Mouse (Mus musculus) right cerebral cortex, postnatal 25 days (tissue): ENCODE data around the gene Lingo3.
A peak's percentile ranks its signal among the peaks of the same experiment; 100 is the strongest.

Source experiments
- DNase-seq: peaks from one replicate; pipeline ENCODE4 v3.0.0; 2022

Gene Lingo3

DNA sequence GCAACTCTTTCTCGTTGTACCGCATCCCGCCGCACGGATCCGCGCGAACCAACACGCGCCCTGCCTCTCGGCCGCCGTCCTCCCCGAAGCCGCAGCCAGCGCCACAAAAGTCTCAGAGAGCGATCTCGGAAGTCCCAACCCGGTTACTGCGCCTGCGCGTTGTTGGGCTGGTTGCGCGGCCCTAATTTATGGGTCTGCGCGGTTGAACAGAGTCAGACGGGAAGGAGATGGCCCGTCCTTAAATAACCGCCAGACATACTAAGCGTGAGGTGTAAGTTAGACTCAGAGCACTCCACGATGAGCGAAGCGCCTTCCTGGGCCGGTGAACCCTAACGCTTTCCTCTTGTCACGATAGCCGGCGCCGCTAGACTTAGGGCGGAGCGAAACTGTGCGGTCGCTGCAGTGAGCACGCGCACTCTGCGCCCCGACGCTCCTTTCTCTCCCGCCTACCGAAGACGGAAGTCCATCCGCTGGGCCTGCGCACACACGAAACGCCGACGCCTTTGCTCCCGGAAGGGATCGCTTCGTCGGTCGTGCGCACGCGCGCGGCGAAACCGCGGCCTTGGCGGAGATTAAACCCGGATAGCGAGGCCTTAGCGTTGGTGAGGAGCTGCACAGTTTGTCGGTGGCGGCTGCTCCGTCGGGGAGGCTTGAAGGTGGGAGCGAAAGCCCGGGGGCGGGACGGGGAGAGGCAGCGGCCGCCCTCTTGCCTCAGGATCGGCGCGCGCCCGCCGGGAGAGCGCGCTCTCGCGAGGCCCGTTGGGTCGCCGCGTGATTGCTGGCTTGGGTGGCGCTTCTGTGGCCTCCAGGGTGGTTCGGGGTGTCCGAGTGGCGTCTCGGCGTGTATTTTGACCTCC is 45.5 kb downstream of the Lingo3 start, which contains the start of the genes Sf3a2 and Plekhj1:
TSS of gene Sf3a2 (plus strand) at position 49 of the 857 bp plus-strand sequence.
TSS of gene Plekhj1 (minus strand) at position 477 of the 857 bp plus-strand sequence.
- peak; percentile 95 for DNase-seq

DNA sequence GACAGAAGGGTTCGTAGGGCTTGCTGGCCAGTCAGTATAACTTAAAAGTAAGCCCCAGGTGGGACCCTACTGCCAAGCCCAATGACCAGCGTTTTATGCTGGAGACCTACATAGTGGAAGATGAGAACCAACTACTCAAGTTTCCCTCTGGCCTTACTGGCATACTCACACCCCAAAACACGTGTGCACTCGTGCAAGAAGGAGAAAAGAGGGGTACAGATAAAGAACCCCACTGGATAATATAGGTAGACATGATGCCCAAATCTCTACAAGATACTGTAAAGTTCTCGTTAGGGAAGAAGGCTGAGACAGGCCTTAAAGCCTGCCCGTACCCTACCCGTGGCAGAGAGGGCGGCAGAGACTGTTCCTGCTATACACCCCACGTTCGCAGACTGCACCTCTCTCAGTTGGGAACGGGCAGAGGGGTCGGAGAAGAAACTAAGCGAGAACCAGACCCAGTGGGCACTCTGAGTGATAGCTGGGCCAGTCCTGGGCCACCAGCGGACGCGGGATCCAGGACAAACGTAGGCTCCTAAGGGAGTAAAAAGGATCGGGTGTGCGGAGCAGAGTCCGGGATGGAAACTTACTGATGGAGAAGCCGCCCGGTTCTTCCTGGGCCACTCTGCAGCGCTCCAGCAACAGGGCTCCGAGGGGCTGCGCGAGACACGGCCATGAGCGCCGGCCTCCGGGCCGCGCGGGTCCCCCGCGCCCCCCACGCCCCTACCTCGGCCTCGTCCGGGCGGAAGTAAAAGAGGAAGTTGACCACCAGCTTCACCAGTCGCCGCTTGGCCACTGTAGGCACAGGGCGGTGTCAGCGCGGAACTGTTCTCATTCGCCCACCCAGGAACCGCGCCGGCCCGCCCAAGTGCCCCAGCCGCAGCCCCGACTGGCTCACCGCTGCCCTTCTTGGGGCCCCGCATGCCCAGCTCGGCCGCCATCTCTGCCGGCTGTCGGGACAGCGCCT is 46.4 kb downstream of the Lingo3 start:
- no peak for DNase-seq

DNA sequence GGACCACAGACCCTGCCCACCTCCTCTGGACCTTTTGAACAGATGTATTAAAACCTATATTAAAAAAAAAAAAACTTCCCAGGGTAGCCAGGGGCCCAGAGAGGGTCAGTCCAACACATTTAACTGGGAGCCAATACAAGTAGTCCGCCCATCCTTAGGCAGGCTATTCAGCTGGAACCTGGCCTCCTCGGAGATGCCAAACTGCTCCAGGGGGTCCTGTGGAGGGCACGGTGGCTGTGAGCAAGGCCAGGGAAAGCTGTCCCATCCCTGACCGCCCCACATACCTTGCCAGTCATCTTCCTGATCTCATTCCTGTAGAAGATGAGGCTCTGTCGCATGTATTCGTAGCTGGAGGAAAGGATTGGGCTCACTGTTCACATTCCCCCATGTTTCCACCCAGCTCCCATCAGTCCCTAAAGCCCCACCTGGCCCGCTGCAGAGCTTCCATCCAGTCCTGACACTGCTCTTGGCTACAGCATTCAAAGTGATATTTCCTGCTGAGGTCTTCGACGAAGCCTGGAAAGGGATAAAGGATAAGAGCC is 47.5 kb downstream of the Lingo3 start:
- no peak for DNase-seq

DNA sequence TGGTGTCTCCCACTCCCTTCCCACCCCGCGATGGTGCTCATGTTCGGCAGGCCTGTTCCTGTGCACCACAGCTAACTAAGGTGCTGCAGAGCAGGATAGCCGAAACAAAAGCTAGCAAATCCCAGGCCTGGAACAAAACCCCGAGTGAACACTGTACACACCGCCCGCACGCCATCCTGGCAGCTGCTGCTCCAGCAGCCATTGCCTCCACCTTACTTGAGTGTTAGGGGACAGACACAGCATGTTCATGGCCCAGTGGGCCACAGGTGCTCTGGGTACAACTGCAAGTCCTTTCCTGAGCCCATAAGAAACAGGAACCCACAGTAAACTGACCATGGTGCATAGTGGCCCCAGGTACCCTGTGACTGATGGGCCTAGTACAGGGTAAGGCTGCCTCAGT is 49.1 kb downstream of the Lingo3 start:
- DNase-seq, result no peak

DNA sequence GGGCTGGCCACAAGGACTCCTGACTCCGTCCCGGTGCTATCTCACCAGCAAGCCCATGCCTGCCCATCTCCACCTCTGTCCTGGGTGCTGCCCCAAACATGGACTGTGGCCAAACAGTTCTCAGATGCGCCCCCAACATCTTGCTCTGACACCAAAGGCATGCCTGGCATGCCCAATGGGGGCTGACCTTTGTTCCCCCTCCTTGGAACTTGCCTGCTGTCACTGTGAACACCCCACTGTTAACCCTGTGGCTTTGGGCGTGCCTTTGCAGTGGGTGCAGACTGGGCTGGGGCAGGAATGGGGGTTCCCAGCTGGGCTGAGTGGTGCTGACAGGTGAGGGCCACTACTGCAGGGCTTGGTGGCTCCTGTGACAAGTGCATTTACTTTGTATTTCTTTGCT is 50.0 kb downstream of the Lingo3 start:
- no peak for DNase-seq

DNA sequence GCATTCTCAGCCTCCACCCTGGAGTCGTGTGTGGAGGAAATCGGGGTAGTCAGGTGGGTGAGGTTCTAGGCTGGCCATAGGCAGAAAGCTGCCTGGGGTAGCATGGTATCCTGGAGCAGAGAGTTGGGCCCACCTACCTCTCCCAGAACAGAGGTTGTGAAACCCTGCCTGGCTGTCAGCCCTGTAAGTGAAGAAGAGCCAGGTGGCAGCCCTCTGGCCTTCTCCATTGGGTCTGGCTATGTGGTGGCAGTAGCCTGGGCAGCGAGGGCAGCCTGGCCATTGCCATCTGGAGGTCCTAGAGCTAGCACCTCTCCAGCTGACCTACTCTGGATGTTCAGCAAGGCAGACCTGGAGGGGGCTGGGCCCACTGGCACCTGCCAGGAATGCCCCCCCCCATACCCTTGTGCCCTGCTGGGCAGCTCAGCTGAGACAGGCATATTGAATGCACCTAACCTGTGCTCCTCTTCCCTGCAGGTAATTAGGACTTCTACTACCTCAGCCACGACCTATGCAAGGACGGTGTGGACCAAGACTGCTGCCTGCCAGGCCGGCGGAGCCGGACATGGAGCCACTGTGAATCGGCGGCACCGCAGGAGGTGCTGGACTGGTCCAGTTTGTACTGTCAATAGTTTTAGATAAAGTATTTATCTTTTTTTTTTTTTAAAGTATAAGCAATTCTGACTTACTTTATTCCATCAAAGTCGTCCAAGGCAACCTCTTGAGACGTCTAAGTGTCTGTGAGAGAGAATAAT is 50.6 kb downstream of the Lingo3 start:
- no peak for DNase-seq

DNA sequence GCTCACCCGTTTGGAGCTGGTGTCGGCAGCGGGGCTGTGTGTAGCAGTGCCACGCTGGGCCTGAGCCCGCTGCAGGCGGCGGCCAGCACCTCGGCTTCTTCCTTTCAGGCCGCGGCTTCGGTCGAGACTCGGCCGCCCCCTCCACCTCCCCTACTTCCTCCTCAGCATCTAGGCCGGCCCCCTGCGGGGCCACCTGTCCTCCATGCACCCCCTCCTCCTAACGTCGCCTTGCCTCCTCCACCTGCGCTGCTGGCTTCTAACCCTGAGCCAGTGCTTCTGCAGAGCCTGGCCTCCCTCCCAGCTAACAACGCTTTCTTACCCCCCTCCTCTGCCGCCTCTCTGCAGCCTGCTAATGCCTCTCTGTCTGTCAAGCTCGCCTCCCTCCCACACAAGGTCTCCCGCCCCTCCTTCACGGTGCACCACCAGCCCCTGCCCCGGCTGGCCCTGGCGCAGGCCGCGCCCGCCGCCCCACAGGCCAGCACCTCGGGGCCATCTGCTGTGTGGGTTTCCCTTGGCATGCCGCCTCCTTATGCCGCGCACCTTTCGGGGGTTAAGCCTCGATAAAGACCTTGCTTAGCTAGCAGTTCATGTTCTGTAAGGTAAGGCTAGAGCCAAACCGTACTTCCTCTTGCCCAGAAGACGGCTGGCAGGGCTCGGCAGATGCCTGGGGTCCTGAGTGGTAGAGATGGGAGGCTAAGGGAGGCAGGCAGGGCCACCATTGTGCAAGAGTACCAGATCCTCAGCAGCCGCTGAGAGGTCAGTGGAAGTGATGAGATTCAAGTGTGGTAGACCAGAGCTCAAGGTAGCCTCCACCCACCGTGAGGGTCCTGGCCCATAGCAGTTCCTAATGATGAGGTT is 51.4 kb downstream of the Lingo3 start:
- DNase-seq, result no peak

DNA sequence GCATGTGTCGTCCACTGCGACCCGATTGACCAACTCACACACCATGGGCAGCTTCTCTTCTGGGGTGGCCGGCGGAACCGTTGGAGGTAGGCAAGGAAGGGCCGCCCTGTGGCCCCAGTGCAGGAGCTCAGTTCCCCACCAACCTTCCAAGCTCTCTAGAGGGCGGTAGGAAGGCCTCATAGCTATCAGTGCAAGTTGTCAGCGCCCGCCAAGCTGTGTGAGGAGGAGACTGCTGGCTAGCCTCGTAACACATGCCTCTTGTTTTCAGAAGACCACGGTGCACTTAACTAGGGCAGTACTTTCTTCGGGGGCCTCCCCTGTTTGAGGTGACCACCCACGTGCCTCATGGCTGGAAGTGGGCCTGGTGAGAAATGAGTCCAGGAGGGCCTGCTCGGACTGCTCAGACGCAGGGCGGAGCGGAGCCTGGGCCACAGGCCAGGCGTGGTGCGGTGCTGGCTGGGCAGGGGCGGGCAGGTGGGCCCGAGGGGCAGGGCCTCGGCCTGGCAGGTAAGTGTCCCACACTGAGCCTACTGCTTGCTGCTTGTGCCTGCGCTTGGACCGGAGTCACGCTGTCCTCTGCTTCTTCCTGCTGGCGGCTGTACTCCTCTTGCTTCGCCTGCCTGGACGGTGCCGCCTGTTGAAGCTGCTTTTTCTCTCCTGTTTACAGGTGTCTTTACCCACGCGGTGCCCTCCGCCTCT is 52.2 kb downstream of the Lingo3 start:
- no peak for DNase-seq

DNA sequence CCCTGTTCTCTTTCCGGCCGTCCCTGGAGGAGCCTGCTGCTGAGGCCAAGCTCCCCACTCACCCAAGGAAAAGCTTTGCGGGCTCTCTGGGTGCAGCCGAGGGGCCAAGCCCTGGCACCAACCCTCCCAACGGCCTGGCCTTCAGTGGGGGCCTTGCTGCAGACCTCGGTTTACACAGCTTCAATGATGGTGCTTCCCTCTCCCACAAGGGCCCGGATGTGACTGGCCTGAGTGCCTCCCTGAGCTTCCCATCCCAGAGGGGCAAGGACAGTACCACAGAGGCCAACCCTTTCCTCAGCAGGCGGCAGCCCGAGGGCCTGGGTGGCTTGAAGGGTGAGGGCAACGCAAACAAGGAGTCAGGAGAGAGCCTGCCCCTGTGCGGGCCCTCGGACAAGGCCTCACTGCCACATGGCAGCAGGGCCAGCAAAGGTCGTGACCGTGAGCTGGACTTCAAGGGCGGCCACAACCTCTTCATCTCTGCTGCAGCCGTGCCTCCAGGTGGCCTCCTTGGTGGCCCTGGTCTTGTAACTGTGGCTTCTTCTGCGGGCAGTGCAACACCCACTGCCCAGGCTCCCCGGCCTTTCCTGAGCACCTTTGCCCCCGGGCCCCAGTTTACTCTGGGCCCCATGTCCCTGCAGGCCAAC is 53.0 kb downstream of the Lingo3 start:
- no peak for DNase-seq

DNA sequence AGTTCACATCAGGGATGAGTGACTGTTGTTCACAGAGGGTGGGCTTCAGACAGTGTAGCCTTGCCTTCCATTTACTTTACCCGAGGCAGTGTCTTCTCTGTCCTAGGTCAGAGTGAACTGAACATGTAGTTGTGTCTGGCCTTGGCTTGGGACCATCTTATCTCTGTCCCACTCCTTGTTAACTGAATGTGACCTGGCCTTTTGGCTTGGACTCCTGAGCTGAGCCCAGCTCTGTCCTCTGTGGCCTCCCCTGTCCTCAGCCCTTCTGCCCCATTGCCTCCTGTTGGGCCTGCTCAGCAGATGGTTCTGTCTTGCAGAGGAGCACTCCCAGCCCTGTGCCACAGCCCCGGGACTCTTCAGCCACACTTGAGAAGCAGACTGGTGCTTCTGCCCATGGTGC is 56.3 kb downstream of the Lingo3 start:
- DNase-seq, result no peak

DNA sequence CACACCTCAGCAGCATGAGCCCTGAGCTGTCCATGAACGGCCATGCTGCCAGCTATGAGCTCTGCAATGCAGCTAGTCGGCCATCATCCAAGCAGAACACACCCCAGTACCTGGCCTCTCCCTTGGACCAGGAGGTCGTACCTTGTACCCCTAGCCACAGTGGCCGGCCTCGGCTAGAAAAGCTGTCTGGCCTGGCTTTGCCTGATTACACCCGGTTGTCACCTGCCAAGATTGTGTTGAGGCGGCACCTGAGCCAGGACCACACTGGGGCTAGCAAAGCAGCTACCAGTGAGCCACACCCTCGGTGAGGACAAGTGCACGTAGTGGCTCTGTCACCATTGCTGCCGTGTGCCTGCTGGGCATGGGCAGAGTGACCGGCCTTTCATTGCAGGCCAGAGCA is 57.9 kb downstream of the Lingo3 start:
- DNase-seq, result no peak

DNA sequence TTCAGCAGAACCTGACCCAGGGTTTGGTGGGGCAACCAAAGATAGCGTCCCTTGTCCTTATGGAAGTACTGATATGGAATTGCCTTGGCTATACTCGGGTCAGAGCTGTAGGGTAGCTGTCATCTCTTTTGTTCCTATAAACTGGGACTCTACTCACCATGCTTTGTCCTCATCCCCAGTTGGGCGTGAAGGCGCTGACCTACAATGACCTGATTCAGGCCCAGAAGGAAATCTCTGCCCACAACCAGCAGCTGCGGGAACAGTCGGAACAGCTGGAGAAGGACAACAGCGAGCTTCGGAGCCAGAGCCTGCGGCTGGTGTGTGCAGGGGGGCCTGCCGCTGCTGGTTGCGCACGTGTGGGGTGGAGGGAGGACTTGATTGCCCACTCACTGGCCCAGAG is 59.0 kb downstream of the Lingo3 start:
- DNase-seq, result no peak

DNA sequence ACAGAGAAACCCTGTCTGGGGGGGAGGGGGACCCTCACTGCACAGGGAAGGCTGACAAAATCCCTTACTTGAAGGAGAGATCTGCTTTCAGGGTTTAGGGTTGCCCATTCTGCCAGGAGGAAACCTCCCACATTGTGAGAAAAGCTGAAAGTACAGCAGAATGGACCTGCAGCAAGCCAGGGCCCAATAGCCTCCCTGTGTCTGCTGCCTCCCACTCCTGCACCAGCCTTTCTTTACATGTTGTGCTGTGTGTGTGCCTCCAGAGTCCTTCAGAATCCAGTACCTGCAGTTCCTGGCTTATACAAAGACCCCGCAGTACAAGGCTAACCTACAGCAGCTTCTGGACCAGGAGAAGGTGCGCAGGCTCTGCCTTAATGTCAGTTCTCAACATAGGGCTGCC is 59.5 kb downstream of the Lingo3 start:
- no peak for DNase-seq
